Mouse (Mus musculus) thymus, adult 18-20 months (tissue): Measurements from ENCODE around the gene Lrrc55.

ENCODE experiments used
- DNase-seq, 2 experiments: peaks; one replicate each; pipeline ENCODE4 v3.0.0; 2022; ENCODE audit warnings: mixed read lengths in 2 of 2

Lrrc55 gene

GRCm38 (mm10) chr2:85168327-85168726 lies 28.7 kb downstream of the Lrrc55 start:
- no peak for DNase-seq

- no peak for DNase-seq
These were observed 29.4 kb downstream of the Lrrc55 start for GRCm38 (mm10) chr2:85167624-85168023.

GRCm38 (mm10) chr2:85163311-85164047 lies 33.5 kb downstream of the Lrrc55 start:
- no peak for DNase-seq

GRCm38 (mm10) chr2:85161638-85162093 lies 35.3 kb downstream of the Lrrc55 start:
- DNase-seq, result no peak

- DNase-seq, result no peak
These were observed 35.9 kb downstream of the Lrrc55 start for GRCm38 (mm10) chr2:85160901-85161637.

GRCm38 (mm10) chr2:85157382-85157781 lies 39.6 kb downstream of the Lrrc55 start:
- no peak for DNase-seq

- DNase-seq, result no peak
These were observed 40.9 kb downstream of the Lrrc55 start for GRCm38 (mm10) chr2:85156136-85156535.

- no peak for DNase-seq
These were observed 41.7 kb downstream of the Lrrc55 start for GRCm38 (mm10) chr2:85155334-85155733.

- no peak for DNase-seq
These were observed 45.8 kb downstream of the Lrrc55 start for GRCm38 (mm10) chr2:85151233-85151632.

GRCm38 (mm10) chr2:85150373-85150772 lies 46.6 kb downstream of the Lrrc55 start:
- no peak for DNase-seq

GRCm38 (mm10) chr2:85147481-85147880 lies 49.5 kb downstream of the Lrrc55 start:
- DNase-seq, result no peak

- no peak for DNase-seq
These were observed 51.7 kb downstream of the Lrrc55 start for GRCm38 (mm10) chr2:85145346-85145745.

GRCm38 (mm10) chr2:85144908-85145307 lies 52.1 kb downstream of the Lrrc55 start:
- DNase-seq, result no peak

GRCm38 (mm10) chr2:85140833-85141232 lies 56.2 kb downstream of the Lrrc55 start:
- no peak for DNase-seq

- no peak for DNase-seq
These were observed 57.2 kb downstream of the Lrrc55 start for GRCm38 (mm10) chr2:85139846-85140245.

- no peak for DNase-seq
These were observed 57.6 kb downstream of the Lrrc55 start for GRCm38 (mm10) chr2:85139393-85139792.

GRCm38 (mm10) chr2:85138143-85138542 lies 58.9 kb downstream of the Lrrc55 start:
- no peak for DNase-seq

- no peak for DNase-seq
These were observed 59.3 kb downstream of the Lrrc55 start for GRCm38 (mm10) chr2:85137601-85138140.

GRCm38 (mm10) chr2:85136831-85137520 lies 60.0 kb downstream of the Lrrc55 start:
- DNase-seq, result no peak

GRCm38 (mm10) chr2:85136089-85136488 lies 60.9 kb downstream of the Lrrc55 start, which contains the start of gene Aplnr:
Gene Aplnr (plus strand): TSS chr2:85136225.
- no peak for DNase-seq

GRCm38 (mm10) chr2:85135099-85135498 lies 61.9 kb downstream of the Lrrc55 start:
- DNase-seq, result no peak

- DNase-seq, result no peak
These were observed 64.8 kb downstream of the Lrrc55 start for GRCm38 (mm10) chr2:85132204-85132603.

GRCm38 (mm10) chr2:85131724-85132123 lies 65.3 kb downstream of the Lrrc55 start:
- DNase-seq, result no peak
